Mouse (Mus musculus) limb, embryonic 15.5 days (tissue): ENCODE results near the gene Adamts4. TPM values are rescaled to one million over a fixed set of nuclear protein-coding genes. Genes with fewer than 3 reads are reported as not detected.
"Not testable (repeated sequence)": the region's sequence is repeated elsewhere in the genome, so short reads cannot be mapped to it uniquely, and the experiment has no call there.

Experiments used
- ATAC-seq: fragments of 200-750 bp; cut with Nextera tagmentation; 2 replicates; pipeline ENCODE4 v1.8.0; 2017; ENCODE audit warnings: low read depth, moderate TSS enrichment; ENCODE audit not compliant: insufficient number of reproducible peaks, low FRiP score, low TSS enrichment
- H3K27ac ChIP-seq: fragments of 300-500 bp; sonication (generic); 2 replicates; pipeline ENCODE4 v1.5.1; 2015; ENCODE audit warnings: moderate library complexity, mild to moderate bottlenecking, inconsistent platforms
- H3K27me3 ChIP-seq: fragments of 300-500 bp; sonication (generic); 2 replicates; pipeline ENCODE4 v1.6.1; 2015; ENCODE audit warnings: inconsistent platforms
- H3K36me3 ChIP-seq: fragments of 300-500 bp; sonication (generic); 2 replicates; pipeline ENCODE4 v1.6.1; 2015; ENCODE audit warnings: inconsistent platforms
- H3K4me1 ChIP-seq: fragments of 300-500 bp; sonication (generic); 2 replicates; pipeline ENCODE4 v1.6.1; 2015; ENCODE audit warnings: inconsistent platforms
- H3K4me2 ChIP-seq: fragments of 300-500 bp; sonication (generic); 2 replicates; pipeline ENCODE4 v1.6.1; 2015; ENCODE audit warnings: mild to moderate bottlenecking, inconsistent platforms
- H3K4me3 ChIP-seq: fragments of 300-500 bp; sonication (generic); 2 replicates; pipeline ENCODE4 v1.5.1; 2015; ENCODE audit warnings: mild to moderate bottlenecking, inconsistent platforms
- H3K9ac ChIP-seq: fragments of 300-500 bp; sonication (generic); 2 replicates; pipeline ENCODE4 v1.6.1; 2015; ENCODE audit warnings: inconsistent platforms
- H3K9me3 ChIP-seq: fragments of 300-500 bp; sonication (generic); 2 replicates; pipeline ENCODE4 v1.6.1; 2016; ENCODE audit warnings: inconsistent platforms
- WGBS: fragments of 180-500 bp; shearing (Covaris S2); methylation state at CpG from one replicate; pipeline ENCODE4 v1.1.7; 2015; 5-methylcytosine and 5-hydroxymethylcytosine counted together
- polyA plus RNA-seq: library from polyadenylated mRNA; unstranded; fragments of >200 nt; fragmentation: Nextera tagmentation; extraction: Ambion mirVana; gene quantifications from 2 replicates; pipeline ENCODE4 v1.2.1, GENCODE M21; 2015

Gene Adamts4
- polyA plus RNA-seq, 1 experiment from 2014 or later = 17.6 TPM

DNA sequence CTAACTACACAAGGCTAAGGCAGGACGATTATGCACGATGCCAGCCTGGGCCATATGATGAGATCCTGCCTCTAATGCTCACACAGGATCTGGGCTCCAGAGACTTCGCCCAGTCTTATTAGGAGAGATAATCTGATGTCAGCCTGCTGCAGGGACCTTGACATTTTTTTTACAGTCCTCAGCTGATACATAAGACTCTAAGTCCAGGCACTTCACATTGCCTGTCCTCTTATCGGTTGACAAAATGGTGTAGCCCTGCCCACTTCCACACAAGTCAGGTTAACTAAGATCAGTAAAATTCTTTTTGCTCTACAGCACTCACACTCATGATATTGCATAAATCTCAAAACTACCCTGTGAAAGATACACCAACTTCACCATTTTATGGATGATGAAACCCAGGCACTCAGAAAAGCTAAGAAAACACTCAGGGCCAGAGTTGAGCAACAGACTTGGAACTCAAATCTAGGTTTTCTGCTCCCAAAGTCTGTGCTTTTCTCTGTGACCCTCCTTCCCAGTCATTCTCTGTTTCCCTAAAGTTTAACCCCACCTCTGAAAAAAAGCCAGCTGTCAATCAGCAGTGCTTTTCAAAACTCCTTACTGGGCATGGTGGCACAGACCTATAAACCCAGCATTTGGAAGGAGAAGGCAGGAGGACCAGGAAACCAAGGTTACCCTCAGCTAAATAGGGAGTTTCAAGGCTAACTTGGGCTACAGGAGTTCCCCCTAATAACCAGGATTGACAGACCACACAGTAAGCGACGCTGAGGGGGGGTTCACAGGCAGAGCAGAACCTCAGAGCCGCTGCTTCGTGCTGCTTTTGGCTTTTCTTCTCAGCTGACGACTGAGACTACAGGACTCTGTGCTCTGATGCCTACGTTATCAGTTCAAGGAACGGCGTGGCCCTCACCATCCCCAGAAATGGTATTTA is 17.2 kb upstream of the Adamts4 start:
- WGBS = 88% methylated on average over 12 of the region's 12 CpGs
- no peak overlapping the region for H3K4me2 ChIP-seq
- peaks cover 49% of the 10 kb centered on the region for H3K36me3 ChIP-seq

DNA sequence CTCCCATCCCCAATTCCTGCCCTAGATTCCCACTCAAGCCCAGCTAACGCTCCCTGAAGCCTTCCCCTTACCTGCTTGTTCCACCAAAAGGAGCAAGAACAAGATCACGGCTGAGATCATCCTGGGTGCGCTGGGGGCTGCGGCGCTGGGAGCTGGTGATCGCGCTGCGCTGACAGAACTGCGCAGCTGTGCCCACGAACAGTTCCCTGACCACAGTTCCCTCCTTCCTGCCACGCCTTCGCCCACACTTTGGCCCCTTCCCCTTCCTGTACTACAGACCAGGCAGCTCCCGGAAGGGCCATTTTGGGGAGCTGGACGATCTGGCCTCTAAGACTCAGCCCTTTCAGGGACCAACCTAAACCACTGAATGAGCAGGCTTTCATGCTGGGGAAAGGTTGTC is 16.1 kb upstream of the Adamts4 start, which contains the start of gene Fcer1g:
Gene Fcer1g (minus strand): TSS at position 240 of the 400 bp plus-strand sequence.
- Histone ChIP-seq H3K4me3 (peak within 1 kb of the TSS; percentile 4; the same call in 1 of the 2 replicates), H3K27ac (no peak within 1 kb of the TSS; the same call in 1 of the 2 replicates), H3K36me3 (peaks cover 60% of the 10 kb centered on the region), H3K4me2 (no peak within 1 kb of the TSS), H3K27me3 (no peaks in the 10 kb centered on the region), H3K9me3 (no peaks in the 10 kb centered on the region), H3K4me1 (0 out of 2 replicates have a peak, but pooled peaks cover 3% of the 10 kb centered on the region), H3K9ac (no peak within 1 kb of the TSS)
- 89% methylated on average over 14 of the region's 14 CpGs for WGBS
- ATAC-seq = no peak

More for the DNA sequence above, 17.2 kb upstream of the Adamts4 start:
- no peak overlapping the region for H3K9ac ChIP-seq
- H3K27me3 ChIP-seq = no peaks in the 10 kb centered on the region
- H3K27ac ChIP-seq = no peak overlapping the region; the same call in 1 of the 2 replicates
- ATAC-seq = no peak
- H3K4me3 ChIP-seq = no peak overlapping the region; the same call in 1 of the 2 replicates
- H3K9me3 ChIP-seq = no peaks in the 10 kb centered on the region
- H3K4me1 ChIP-seq = 0 out of 2 replicates have a peak, but pooled peaks cover 3% of the 10 kb centered on the region

GRCm38 (mm10) chr1:171234538-171234937 is 15.7 kb upstream of the Adamts4 start:
- no peak overlapping the region for H3K4me3 ChIP-seq
- no peak overlapping the region for H3K9ac ChIP-seq
- no peaks in the 10 kb centered on the region for H3K27me3 ChIP-seq
- no peak overlapping the region for H3K4me2 ChIP-seq
- no peak overlapping the region for H3K27ac ChIP-seq
- H3K36me3 ChIP-seq = peaks cover 63% of the 10 kb centered on the region
- H3K9me3 ChIP-seq = no peaks in the 10 kb centered on the region
- 0 out of 2 replicates have a peak, but pooled peaks cover 3% of the 10 kb centered on the region for H3K4me1 ChIP-seq
- ATAC-seq = no peak
- WGBS = 77% methylated on average over 4 of the region's 4 CpGs

DNA sequence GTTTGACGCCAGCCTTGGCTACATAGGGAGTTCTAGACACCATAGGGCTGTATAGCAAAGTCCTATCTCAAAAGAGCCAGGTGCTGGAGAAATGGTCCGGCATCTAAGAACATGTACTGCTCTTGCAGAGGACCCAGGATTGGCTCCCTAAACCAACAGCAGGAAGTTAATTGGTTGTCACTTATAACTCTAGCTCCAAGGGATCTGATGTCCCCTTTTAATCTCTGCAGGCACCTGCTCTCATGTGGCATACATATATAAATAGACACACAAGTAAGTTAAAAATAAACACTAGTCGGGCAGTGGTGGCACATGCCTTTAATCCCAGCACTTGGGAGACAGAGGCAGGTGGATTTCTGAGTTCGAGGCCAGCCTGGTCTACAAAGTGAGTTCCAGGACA is 14.4 kb upstream of the Adamts4 start:
- ATAC-seq = no peak
- H3K36me3 ChIP-seq = peaks cover 75% of the 10 kb centered on the region
- no peak overlapping the region for H3K9ac ChIP-seq
- H3K4me2 ChIP-seq = no peak overlapping the region
- 89% methylated on average over 4 of the region's 4 CpGs for WGBS
- no peaks in the 10 kb centered on the region for H3K9me3 ChIP-seq
- 0 out of 2 replicates have a peak, but pooled peaks cover 2% of the 10 kb centered on the region for H3K4me1 ChIP-seq
- H3K4me3 ChIP-seq = no peak overlapping the region
- H3K27ac ChIP-seq = no peak overlapping the region
- H3K27me3 ChIP-seq = no peaks in the 10 kb centered on the region

- no peaks in the 10 kb centered on the region for H3K9me3 ChIP-seq
- H3K9ac ChIP-seq = no peak overlapping the region
- no peak for ATAC-seq
- no peak overlapping the region for H3K27ac ChIP-seq
- H3K27me3 ChIP-seq = no peaks in the 10 kb centered on the region
- peaks cover 90% of the 10 kb centered on the region for H3K36me3 ChIP-seq
- no peaks in the 10 kb centered on the region for H3K4me1 ChIP-seq
- H3K4me2 ChIP-seq = no peak overlapping the region
- 89% methylated on average over 6 of the region's 6 CpGs for WGBS
- H3K4me3 ChIP-seq = no peak overlapping the region
These were observed 12.8 kb upstream of the Adamts4 start for GRCm38 (mm10) chr1:171237438-171237837.

- Histone ChIP-seq H3K27me3 (no peaks in the 10 kb centered on the region), H3K27ac (no peak overlapping the region), H3K4me2 (no peak overlapping the region), H3K36me3 (peaks cover 97% of the 10 kb centered on the region), H3K9ac (no peak overlapping the region), H3K9me3 (no peaks in the 10 kb centered on the region), H3K4me1 (no peaks in the 10 kb centered on the region), H3K4me3 (no peak overlapping the region)
- WGBS = 70% methylated on average over 14 of the region's 14 CpGs
- no peak for ATAC-seq
These were observed 11.8 kb upstream of the Adamts4 start for GRCm38 (mm10) chr1:171238463-171238862.

DNA sequence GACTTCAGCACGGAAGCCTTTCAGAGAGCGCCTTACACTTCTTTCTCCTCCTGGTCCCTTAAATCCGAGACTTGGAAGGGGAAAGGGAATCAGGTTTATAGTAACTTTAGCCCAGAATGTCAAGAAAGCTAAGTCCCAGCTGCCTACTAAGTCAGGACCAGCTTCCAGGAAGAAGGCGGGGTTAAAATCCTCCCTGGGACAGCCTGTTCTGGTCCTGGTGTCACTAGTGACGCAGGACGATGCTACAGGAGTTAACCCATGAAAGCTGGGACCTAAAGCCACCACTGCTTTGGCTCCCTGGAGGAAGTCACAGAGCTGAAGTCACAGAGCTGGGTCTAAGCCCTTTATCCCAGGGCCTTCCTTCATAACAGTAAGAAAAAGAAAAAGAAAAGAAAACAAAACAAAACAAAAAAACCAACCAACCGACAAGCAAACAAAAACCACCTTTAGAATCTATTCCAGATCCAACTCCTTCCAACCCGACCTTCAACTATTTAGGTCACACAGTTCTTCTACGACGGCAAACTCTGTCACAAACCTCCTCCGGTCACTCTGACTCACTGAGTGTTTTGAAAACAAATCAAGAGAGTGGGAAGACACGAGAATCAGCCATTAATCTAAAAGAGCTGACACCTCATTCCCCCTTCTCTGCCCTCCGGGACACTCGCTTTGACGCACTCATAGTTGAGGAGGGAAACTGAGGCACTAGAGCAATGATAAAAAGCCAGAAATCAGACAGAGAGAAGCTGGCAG is 10.1 kb upstream of the Adamts4 start:
- WGBS = 76% methylated on average over 15 of the region's 15 CpGs
- no peak overlapping the region for H3K9ac ChIP-seq
- no peak for ATAC-seq

GRCm38 (mm10) chr1:171240911-171241310 is 9.3 kb upstream of the Adamts4 start:
- Histone ChIP-seq H3K27ac (no peak overlapping the region), H3K27me3 (no peaks in the 10 kb centered on the region), H3K36me3 (peaks cover 85% of the 10 kb centered on the region), H3K4me3 (no peak overlapping the region), H3K9ac (no peak overlapping the region), H3K9me3 (no peaks in the 10 kb centered on the region), H3K4me1 (peaks cover 8% of the 10 kb centered on the region), H3K4me2 (no peak overlapping the region)
- WGBS = 89% methylated on average over 10 of the region's 10 CpGs
- no peak for ATAC-seq

More for the DNA sequence above, 10.1 kb upstream of the Adamts4 start:
- no peaks in the 10 kb centered on the region for H3K9me3 ChIP-seq
- 0 out of 2 replicates have a peak, but pooled peaks cover 2% of the 10 kb centered on the region for H3K4me1 ChIP-seq
- H3K27ac ChIP-seq = no peak overlapping the region
- H3K36me3 ChIP-seq = peaks cover 87% of the 10 kb centered on the region
- no peak overlapping the region for H3K4me2 ChIP-seq
- no peak overlapping the region for H3K4me3 ChIP-seq
- H3K27me3 ChIP-seq = no peaks in the 10 kb centered on the region

DNA sequence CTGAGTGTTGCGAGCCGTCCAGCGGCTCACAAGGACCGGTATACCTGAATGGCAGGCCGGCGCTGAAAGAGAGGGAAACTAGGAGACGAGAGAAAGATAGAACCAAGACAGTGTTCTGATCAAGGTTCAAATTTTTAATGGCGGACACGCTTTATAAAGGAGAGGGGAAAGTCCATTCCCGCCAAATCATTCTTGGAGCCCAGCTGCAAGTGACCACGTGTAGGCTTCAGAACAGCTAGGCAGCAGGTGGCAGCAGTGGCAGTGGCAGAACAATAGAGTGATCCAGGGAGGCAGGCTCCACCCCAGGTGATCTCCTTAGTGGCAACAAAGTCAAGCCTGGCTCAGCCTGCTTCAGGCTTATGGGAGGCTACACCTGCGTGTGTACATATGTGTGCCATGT is 8.3 kb upstream of the Adamts4 start:
- not testable (repeated sequence) for H3K27me3 ChIP-seq, H3K27ac ChIP-seq, H3K9ac ChIP-seq, H3K9me3 ChIP-seq, H3K4me3 ChIP-seq, H3K4me2 ChIP-seq, ATAC-seq
- H3K4me1 ChIP-seq = peaks cover 13% of the 10 kb centered on the region
- WGBS = 84% methylated on average over 12 of the region's 12 CpGs
- peaks cover 75% of the 10 kb centered on the region for H3K36me3 ChIP-seq

DNA sequence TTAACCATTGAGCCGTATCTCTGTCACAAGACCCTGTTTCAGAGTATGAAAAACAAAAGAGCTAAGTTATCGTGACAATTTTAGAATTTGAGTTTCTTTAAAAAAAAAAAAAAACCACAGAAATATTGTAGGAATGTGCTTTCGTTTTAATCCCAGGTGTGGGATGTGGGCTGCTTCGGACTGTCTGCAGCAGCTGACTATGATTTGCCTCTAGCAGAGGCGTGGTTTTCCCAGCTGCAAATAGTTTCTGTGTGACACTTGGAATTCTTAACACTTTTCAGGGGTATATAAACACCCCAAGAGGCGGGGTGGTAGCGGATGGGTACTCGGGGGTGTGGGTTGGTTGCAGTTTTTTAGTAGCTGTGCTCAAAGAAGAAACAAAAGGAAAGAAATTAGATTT is 4.9 kb upstream of the Adamts4 start:
- ATAC-seq = no peak
- 67% methylated on average over 8 of the region's 8 CpGs for WGBS
- H3K4me2 ChIP-seq = 0 out of 2 replicates have a peak overlapping the region, but pooled peaks have one; percentile 72
- H3K9ac ChIP-seq = no peak overlapping the region
- peaks cover 43% of the 10 kb centered on the region for H3K4me1 ChIP-seq
- no peaks in the 10 kb centered on the region for H3K9me3 ChIP-seq
- peaks cover 42% of the 10 kb centered on the region for H3K36me3 ChIP-seq
- H3K27ac ChIP-seq = no peak overlapping the region
- H3K4me3 ChIP-seq = no peak overlapping the region
- H3K27me3 ChIP-seq = no peaks in the 10 kb centered on the region

DNA sequence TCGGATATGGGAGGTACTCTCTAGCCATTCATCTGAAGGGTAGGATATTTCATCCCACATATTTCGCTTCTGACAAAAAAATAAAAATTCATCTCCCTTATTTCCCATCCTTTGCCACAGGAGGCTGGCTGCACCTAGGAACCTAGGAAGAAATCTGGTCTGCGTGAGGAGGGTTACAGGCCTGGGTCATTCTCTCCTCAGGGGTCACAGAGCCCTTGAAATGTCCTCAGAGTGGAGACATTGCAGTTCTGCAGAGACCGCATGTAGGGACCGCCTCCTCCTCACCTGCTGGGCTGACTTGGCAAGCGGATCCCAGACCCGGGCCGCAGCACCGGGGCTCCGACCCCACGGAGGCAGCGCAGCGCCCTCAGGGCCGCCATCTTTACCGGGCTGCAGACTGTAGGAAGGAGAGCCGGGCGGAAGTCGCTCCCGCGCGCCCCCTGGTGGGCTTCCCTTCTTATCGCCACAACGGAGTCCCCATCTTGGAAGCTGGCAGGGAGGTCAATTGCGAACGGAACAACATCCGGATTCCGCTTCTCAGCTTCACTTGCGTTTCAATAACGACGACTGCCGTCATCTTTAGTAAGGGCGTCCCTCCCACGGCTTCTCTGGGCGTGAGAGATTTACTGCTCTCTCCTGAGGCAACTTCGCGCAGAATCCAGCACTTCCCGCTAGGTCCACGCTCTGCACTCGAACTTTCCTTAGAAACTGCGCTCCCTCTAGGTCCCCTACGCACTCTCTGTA is 3.3 kb upstream of the Adamts4 start:
- Histone ChIP-seq H3K36me3 (peaks cover 28% of the 10 kb centered on the region), H3K9me3 (no peaks in the 10 kb centered on the region), H3K9ac (peak overlapping the region; percentile 64), H3K4me3 (peak overlapping the region; percentile 63), H3K4me2 (peak overlapping the region; percentile 72), H3K27ac (peak overlapping the region; percentile 94), H3K27me3 (no peaks in the 10 kb centered on the region), H3K4me1 (peaks cover 58% of the 10 kb centered on the region)
- peak; percentile 90 for ATAC-seq
- WGBS = under 1% methylated on average over 41 of the region's 41 CpGs
